Mouse (Mus musculus) neural tube, embryonic 15.5 days (tissue): ENCODE data around the gene Tmc1. TPM values are rescaled to one million over a fixed set of nuclear protein-coding genes. Genes with fewer than 3 reads are reported as not detected.
A peak's percentile ranks its signal among the peaks of the same experiment; 100 is the strongest.

Experiments
- ATAC-seq: fragments of 200-750 bp; cut with Nextera tagmentation; 2 replicates; pipeline ENCODE4 v1.8.0; 2017; ENCODE audit warnings: mild to moderate bottlenecking, moderate TSS enrichment, moderate library complexity; ENCODE audit not compliant: low FRiP score
- H3K27ac ChIP-seq: fragments of 300-500 bp; sonication (generic); replicated peaks from 2 replicates; pipeline ENCODE4 v1.5.1; 2015; ENCODE audit warnings: mild to moderate bottlenecking, inconsistent platforms
- H3K27me3 ChIP-seq: fragments of 300-500 bp; sonication (generic); replicated peaks from 2 replicates; pipeline ENCODE4 v1.6.1; 2015; ENCODE audit warnings: inconsistent platforms
- H3K36me3 ChIP-seq: fragments of 300-500 bp; sonication (generic); 2 replicates; pipeline ENCODE4 v1.6.1; 2015; ENCODE audit warnings: inconsistent platforms
- H3K4me1 ChIP-seq: fragments of 300-500 bp; sonication (generic); 2 replicates; pipeline ENCODE4 v1.6.1; 2015; ENCODE audit warnings: inconsistent platforms
- H3K4me2 ChIP-seq: fragments of 300-500 bp; sonication (generic); 2 replicates; pipeline ENCODE4 v1.6.1; 2015; ENCODE audit warnings: inconsistent platforms, mild to moderate bottlenecking, moderate library complexity
- H3K4me3 ChIP-seq: fragments of 300-500 bp; sonication (generic); replicated peaks from 2 replicates; pipeline ENCODE4 v1.5.1; 2015; ENCODE audit warnings: mild to moderate bottlenecking, inconsistent platforms
- H3K9ac ChIP-seq: fragments of 300-500 bp; sonication (generic); replicated peaks from 2 replicates; pipeline ENCODE4 v1.6.1; 2015; ENCODE audit warnings: mild to moderate bottlenecking, inconsistent platforms
- H3K9me3 ChIP-seq: fragments of 300-500 bp; sonication (generic); replicated peaks from 2 replicates; pipeline ENCODE4 v1.6.1; 2016; ENCODE audit warnings: inconsistent platforms
- WGBS: fragments of 180-500 bp; shearing (Covaris S2); methylation state at CpG from one replicate; pipeline ENCODE4 v1.1.7; 2015; ENCODE audit warnings: mixed read lengths; 5-methylcytosine and 5-hydroxymethylcytosine counted together
- polyA plus RNA-seq: library from polyadenylated mRNA; unstranded; fragments of >200 nt; fragmentation: Nextera tagmentation; extraction: Ambion mirVana; gene quantifications from 2 replicates; pipeline ENCODE4 v1.2.1, GENCODE M21; 2015

Tmc1 gene
- polyA plus RNA-seq, 1 experiment from 2014 or later = 0.06 TPM

GRCm38 (mm10) chr19:20796001-20796400 lies 158.0 kb downstream of the Tmc1 start:
- Histone ChIP-seq H3K4me3 (no peak overlapping the region), H3K27me3 (no peaks in the 10 kb centered on the region)
- 62% methylated on average over 4 of the region's 4 CpGs for WGBS

DNA sequence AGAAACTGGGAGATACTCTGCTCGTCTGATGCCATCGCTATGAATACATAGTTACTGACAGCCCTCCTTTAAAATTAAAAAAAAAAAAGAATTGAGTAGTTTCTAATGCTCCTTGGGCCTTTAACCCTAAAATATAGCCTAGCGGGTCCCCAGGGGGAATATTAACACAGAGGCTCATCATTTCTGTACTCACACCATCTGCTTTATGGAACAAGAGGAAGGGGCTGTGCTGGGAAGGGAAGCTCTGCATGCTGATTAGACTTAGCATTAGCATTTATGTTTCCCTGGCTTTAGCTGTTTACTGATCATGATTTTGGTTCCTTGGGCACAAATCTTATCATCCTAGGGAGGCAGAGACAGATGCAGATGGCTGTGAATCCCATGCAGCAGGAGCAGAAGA lies 159.0 kb downstream of the Tmc1 start:
- Histone ChIP-seq H3K36me3 (no peaks in the 10 kb centered on the region), H3K4me1 (peaks cover 12% of the 10 kb centered on the region), H3K27ac (peak overlapping the region; percentile 63), H3K9ac (no peak overlapping the region), H3K4me2 (no peak overlapping the region), H3K9me3 (no peaks in the 10 kb centered on the region), H3K27me3 (no peaks in the 10 kb centered on the region), H3K4me3 (no peak overlapping the region)
- WGBS = 51% methylated on average over 3 of the region's 3 CpGs
- ATAC-seq = peak; percentile 58; the same call in 1 of the 2 replicates

More at GRCm38 (mm10) chr19:20796001-20796400, 158.0 kb downstream of the Tmc1 start:
- H3K4me2 ChIP-seq = no peak overlapping the region
- no peaks in the 10 kb centered on the region for H3K9me3 ChIP-seq
- peaks cover 12% of the 10 kb centered on the region for H3K4me1 ChIP-seq
- H3K9ac ChIP-seq = no peak overlapping the region
- ATAC-seq = no peak
- H3K36me3 ChIP-seq = no peaks in the 10 kb centered on the region
- H3K27ac ChIP-seq = no peak overlapping the region

- peaks cover 12% of the 10 kb centered on the region for H3K4me1 ChIP-seq
- WGBS = 36% methylated on average over 2 of the region's 2 CpGs
- H3K4me3 ChIP-seq = no peak overlapping the region
- H3K4me2 ChIP-seq = no peak overlapping the region
- ATAC-seq = peak; percentile 65; the same call in 1 of the 2 replicates
- H3K27ac ChIP-seq = 0 out of 2 replicates have a peak overlapping the region, but pooled peaks have one; percentile 23
- no peaks in the 10 kb centered on the region for H3K9me3 ChIP-seq
- no peaks in the 10 kb centered on the region for H3K36me3 ChIP-seq
- no peak overlapping the region for H3K9ac ChIP-seq
- no peaks in the 10 kb centered on the region for H3K27me3 ChIP-seq
These were observed 161.2 kb downstream of the Tmc1 start for GRCm38 (mm10) chr19:20792811-20793210.

DNA sequence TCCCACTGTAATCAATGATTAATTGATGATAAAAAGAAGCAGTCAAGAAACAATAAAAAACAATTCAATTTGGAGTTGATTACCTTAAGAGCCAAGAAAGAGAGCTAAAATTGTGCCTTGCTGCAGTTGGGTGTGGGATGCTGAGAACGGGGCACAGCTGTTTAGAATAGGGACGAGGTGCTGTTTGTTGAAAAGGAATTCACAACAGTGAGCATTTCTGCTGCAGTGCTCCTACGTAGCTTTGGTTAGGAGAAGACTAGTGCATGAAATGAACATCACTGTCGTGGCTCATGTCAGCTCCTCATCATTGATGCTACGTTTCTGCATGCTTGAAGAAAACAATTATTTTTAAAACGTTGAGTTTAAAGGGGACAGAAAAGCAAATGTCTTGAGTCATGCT lies 166.7 kb downstream of the Tmc1 start:
- Histone ChIP-seq H3K27ac (no peak overlapping the region), H3K4me3 (no peak overlapping the region), H3K27me3 (no peaks in the 10 kb centered on the region), H3K9ac (no peak overlapping the region), H3K4me2 (no peak overlapping the region), H3K36me3 (no peaks in the 10 kb centered on the region), H3K9me3 (no peaks in the 10 kb centered on the region), H3K4me1 (no peaks in the 10 kb centered on the region)
- WGBS = 84% methylated on average over 6 of the region's 6 CpGs
- no peak for ATAC-seq

- Histone ChIP-seq H3K27ac (no peak overlapping the region), H3K4me2 (no peak overlapping the region), H3K9me3 (no peaks in the 10 kb centered on the region), H3K27me3 (no peaks in the 10 kb centered on the region), H3K4me1 (no peaks in the 10 kb centered on the region), H3K36me3 (no peaks in the 10 kb centered on the region), H3K4me3 (no peak overlapping the region), H3K9ac (no peak overlapping the region)
- ATAC-seq = no peak
- 80% methylated on average over 2 of the region's 2 CpGs for WGBS
These were observed 178.3 kb downstream of the Tmc1 start for GRCm38 (mm10) chr19:20775681-20776080.

DNA sequence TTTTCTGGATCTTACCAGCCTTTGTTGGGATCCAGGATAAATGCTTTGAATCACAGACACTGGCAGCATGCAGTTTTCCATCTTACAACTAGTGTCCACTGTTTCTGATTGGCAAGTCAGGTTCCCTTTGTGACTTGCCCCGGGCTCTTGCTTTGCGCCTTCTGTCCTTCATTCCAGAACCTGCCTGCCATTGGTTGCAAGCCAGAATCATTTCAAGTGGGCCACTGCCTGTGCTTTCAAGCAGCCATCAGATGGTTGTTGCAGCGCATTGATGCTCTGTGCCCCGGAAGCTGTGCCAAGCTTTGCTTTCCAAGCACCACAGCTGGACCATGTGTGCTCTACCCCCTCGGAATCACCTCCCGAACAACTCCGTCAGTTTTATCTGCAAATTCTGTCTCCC lies 180.1 kb downstream of the Tmc1 start:
- Histone ChIP-seq H3K9me3 (no peaks in the 10 kb centered on the region), H3K4me1 (no peaks in the 10 kb centered on the region), H3K36me3 (no peaks in the 10 kb centered on the region), H3K4me2 (no peak overlapping the region), H3K4me3 (no peak overlapping the region), H3K27ac (no peak overlapping the region), H3K9ac (no peak overlapping the region), H3K27me3 (no peaks in the 10 kb centered on the region)
- whole genome bisulfite sequencing = 86% methylated on average over 7 of the region's 7 CpGs
- ATAC-seq = no peak

DNA sequence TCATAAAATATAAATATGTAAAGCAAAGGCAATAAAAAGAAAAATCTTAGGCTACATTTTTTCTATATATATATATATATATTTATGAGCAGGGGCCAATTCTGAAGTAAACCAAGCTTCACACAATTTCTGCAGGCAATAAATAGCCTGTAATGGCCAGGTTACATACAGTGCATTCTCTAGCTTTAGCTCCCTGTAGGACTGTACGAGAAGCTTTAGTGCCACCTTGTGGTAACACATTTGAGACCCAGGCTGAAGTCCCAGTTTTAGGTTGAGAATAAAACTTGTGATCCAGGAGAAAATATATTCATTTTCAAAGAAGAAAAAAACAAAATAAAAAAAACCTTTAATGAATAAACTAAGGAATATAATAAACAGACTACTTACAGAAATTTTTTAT lies 189.8 kb downstream of the Tmc1 start:
- Histone ChIP-seq H3K9me3 (no peaks in the 10 kb centered on the region), H3K36me3 (no peaks in the 10 kb centered on the region), H3K9ac (no peak overlapping the region), H3K27me3 (no peaks in the 10 kb centered on the region), H3K27ac (no peak overlapping the region), H3K4me3 (no peak overlapping the region), H3K4me2 (no peak overlapping the region), H3K4me1 (no peaks in the 10 kb centered on the region)
- ATAC-seq = peak; percentile 82
- WGBS = 20% methylated on average over 1 of the region's 1 CpGs

DNA sequence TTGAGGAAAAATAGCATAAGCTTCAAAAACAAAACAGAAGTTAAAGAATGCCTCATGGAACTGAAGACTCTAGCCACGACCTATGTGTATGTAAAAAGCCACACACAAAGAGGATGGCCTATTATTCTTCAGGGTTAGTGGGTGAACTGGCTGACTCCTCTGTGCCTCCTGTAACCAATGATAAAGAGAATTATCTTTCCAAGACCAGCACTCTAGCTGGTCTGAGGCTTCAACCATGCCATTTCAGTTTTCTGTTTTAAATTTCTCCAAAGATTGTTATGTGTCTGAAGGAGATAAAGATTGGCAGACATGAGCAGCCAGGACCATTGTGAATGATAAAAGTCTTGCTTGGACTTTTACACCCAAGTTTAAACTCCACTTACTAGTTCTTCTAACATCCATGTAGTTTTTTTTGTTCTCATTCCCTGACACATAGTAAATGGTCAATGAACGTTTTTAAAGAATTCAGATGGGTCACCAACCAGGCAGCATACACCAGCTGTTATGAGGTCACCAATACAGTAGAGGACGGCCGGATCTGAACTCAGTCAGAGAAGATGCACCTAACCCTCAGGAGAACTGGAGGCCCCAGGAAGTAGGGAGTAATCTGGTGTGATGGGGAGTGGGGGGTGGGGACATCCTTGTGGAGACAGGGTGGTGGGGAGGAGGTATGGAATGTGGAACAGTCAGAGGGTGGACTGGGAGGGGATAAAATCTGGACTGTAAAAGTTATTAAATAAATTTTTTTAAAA lies 192.2 kb downstream of the Tmc1 start:
- H3K4me3 ChIP-seq = no peak overlapping the region
- no peak overlapping the region for H3K4me2 ChIP-seq
- no peaks in the 10 kb centered on the region for H3K27me3 ChIP-seq
- no peak for ATAC-seq
- H3K9me3 ChIP-seq = no peaks in the 10 kb centered on the region
- no peaks in the 10 kb centered on the region for H3K4me1 ChIP-seq
- WGBS = 74% methylated on average over 4 of the region's 4 CpGs
- H3K9ac ChIP-seq = no peak overlapping the region
- H3K36me3 ChIP-seq = no peaks in the 10 kb centered on the region
- H3K27ac ChIP-seq = no peak overlapping the region

- Histone ChIP-seq H3K4me3 (no peak overlapping the region), H3K36me3 (no peaks in the 10 kb centered on the region), H3K4me1 (no peaks in the 10 kb centered on the region), H3K4me2 (no peak overlapping the region), H3K9ac (no peak overlapping the region), H3K9me3 (no peaks in the 10 kb centered on the region), H3K27ac (no peak overlapping the region), H3K27me3 (no peaks in the 10 kb centered on the region)
- 70% methylated on average over 3 of the region's 3 CpGs for WGBS
- no peak for ATAC-seq
These were observed 192.9 kb downstream of the Tmc1 start for GRCm38 (mm10) chr19:20761119-20761518.

- Histone ChIP-seq H3K4me1 (no peaks in the 10 kb centered on the region), H3K4me3 (no peak overlapping the region), H3K9me3 (no peaks in the 10 kb centered on the region), H3K36me3 (no peaks in the 10 kb centered on the region), H3K27me3 (no peaks in the 10 kb centered on the region), H3K27ac (no peak overlapping the region), H3K4me2 (no peak overlapping the region), H3K9ac (no peak overlapping the region)
- no peak for ATAC-seq
- 87% methylated on average over 1 of the region's 1 CpGs for WGBS
These were observed 209.4 kb downstream of the Tmc1 start for GRCm38 (mm10) chr19:20744630-20745029.
